Mouse (Mus musculus) ES-Bruce4 (cell line): ENCODE measurements around the gene Sept4.

Experiments used
- CTCF ChIP-seq: IDR thresholded peaks from one replicate; pipeline ENCODE4 v1.8.1; 2011; ENCODE audit warnings: low read depth, low read length
- POLR2A ChIP-seq: IDR thresholded peaks from one replicate; pipeline ENCODE4 v1.8.1; 2011; ENCODE audit warnings: low read length; ENCODE audit not compliant: insufficient read depth

GRCm38 (mm10) chr11:87583291-87584034 lies 14.8 kb downstream of the Sept4 start:
- no peak for TF ChIP-seq CTCF
- no peak for TF ChIP-seq POLR2A
